Mouse (Mus musculus) embryonic facial prominence, embryonic 15.5 days (tissue): ENCODE measurements around the gene Hoxa6. TPM values are rescaled to one million over a fixed set of nuclear protein-coding genes. Genes with fewer than 3 reads are reported as not detected.

Experiments used
- ATAC-seq: fragments of 200-750 bp; cut with Nextera tagmentation; 2 replicates; pipeline ENCODE4 v1.8.0; 2017; ENCODE audit warnings: low read depth, moderate TSS enrichment; ENCODE audit not compliant: insufficient number of reproducible peaks, low FRiP score, low TSS enrichment
- H3K27ac ChIP-seq: fragments of 300-500 bp; sonication (generic); replicated peaks from 2 replicates; pipeline ENCODE4 v1.5.1; 2015; ENCODE audit warnings: mild to moderate bottlenecking, inconsistent platforms
- H3K27me3 ChIP-seq: fragments of 300-500 bp; sonication (generic); 2 replicates; pipeline ENCODE4 v1.6.1; 2015; ENCODE audit warnings: inconsistent platforms
- H3K36me3 ChIP-seq: fragments of 300-500 bp; sonication (generic); 2 replicates; pipeline ENCODE4 v1.6.1; 2015; ENCODE audit warnings: mild to moderate bottlenecking, inconsistent platforms
- H3K4me1 ChIP-seq: fragments of 300-500 bp; sonication (generic); 2 replicates; pipeline ENCODE4 v1.6.1; 2015; ENCODE audit warnings: inconsistent platforms
- H3K4me2 ChIP-seq: fragments of 300-500 bp; sonication (generic); replicated peaks from 2 replicates; pipeline ENCODE4 v1.6.1; 2015; ENCODE audit warnings: mild to moderate bottlenecking, inconsistent platforms
- H3K4me3 ChIP-seq: fragments of 300-500 bp; sonication (generic); replicated peaks from 2 replicates; pipeline ENCODE4 v1.5.1; 2015; ENCODE audit warnings: mild to moderate bottlenecking, inconsistent platforms
- H3K9ac ChIP-seq: fragments of 300-500 bp; sonication (generic); 2 replicates; pipeline ENCODE4 v1.6.1; 2015; ENCODE audit warnings: inconsistent platforms
- H3K9me3 ChIP-seq: fragments of 300-500 bp; sonication (generic); replicated peaks from 2 replicates; pipeline ENCODE4 v1.6.1; 2016; ENCODE audit warnings: inconsistent platforms
- WGBS: fragments of 180-500 bp; shearing (Covaris S2); methylation state at CpG from one replicate; pipeline ENCODE4 v1.1.7; 2015; 5-methylcytosine and 5-hydroxymethylcytosine counted together
- polyA plus RNA-seq: library from polyadenylated mRNA; unstranded; fragments of >200 nt; fragmentation: Nextera tagmentation; extraction: Ambion mirVana; gene quantifications from 2 replicates; pipeline ENCODE4 v1.2.1, GENCODE M21; 2015

The Hoxa6 gene
- polyA plus RNA-seq, 1 experiment from 2014 or later = not detected

DNA sequence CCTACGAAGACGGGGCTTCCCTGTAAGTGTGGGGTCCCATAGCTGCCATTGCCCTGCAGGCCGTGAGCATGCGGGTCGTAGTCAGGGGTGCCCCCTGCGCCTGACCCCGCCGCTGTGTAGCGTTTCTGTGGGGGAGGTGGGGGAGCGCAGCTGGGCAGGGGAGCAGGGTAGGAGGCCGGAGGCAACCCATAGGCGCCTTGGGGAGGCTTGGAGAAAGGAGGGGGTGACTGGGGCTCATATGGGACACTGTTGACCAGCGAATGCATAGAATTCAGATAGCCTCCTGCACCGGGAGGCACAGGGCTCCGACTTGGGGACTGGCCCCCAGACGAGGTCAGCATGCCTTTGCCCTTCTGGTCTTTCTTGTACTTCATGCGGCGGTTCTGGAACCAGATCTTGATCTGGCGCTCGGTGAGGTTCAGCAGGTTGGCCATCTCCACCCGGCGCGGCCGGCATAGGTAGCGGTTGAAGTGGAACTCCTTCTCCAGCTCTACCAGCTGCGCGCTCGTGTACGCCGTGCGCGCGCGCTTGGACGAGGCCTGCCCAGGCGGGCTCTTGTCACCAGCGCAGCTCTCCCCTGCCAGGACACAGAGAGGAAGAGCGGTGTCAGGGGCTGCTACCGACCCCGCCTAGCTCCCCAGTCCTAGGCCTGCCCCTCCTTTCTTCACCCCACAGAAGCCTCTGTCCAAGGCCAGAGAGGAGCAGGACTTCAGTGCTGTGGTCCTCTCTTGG is 38.2 kb downstream of the Hoxa6 start:
- no peak overlapping the region for H3K4me2 ChIP-seq

DNA sequence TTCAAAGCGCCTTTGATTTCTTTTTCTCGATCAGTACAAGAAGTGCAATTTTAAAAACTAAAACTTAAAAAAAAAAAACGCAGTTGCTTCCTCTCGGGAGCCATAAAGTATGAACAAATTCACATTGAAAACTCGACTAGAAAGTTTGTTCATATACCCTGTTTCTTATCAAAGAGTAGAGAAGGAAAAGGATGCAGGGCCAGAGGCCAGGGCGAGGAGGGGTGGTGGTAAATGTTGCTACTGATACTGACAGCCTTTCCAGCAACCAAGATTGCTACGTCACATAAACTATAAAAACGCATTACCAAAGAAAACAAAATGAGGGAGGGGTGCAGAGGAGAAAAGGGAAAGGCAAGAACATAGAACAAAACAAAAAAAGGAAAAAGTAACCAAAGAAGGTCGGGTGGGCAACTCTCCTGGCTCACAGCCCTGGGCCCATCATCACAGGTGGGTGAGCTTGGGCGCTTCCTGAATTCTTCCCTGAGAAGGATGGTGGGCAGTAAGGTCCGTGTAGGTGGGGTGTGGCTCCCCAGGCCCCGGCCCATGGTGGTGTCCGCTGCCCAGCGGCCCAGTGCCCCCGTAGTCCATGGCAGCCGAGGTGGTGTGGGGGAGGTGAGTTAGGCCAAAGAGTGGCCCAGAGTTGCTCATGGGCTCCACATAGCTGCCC is 38.9 kb downstream of the Hoxa6 start:
- no peaks in the 10 kb centered on the region for H3K9me3 ChIP-seq
- peaks cover 96% of the 10 kb centered on the region for H3K27me3 ChIP-seq
- no peak overlapping the region for H3K4me3 ChIP-seq
- H3K9ac ChIP-seq = no peak overlapping the region
- no peak for ATAC-seq
- WGBS = 8% methylated on average over 16 of the region's 16 CpGs
- no peak overlapping the region for H3K27ac ChIP-seq
- H3K4me1 ChIP-seq = peaks cover 11% of the 10 kb centered on the region
- H3K36me3 ChIP-seq = no peaks in the 10 kb centered on the region
- no peak overlapping the region for H3K4me2 ChIP-seq

More for the DNA sequence above, 38.2 kb downstream of the Hoxa6 start:
- H3K4me3 ChIP-seq = no peak overlapping the region
- H3K36me3 ChIP-seq = no peaks in the 10 kb centered on the region
- no peak for ATAC-seq
- H3K27me3 ChIP-seq = peaks cover 96% of the 10 kb centered on the region
- peaks cover 11% of the 10 kb centered on the region for H3K4me1 ChIP-seq
- no peaks in the 10 kb centered on the region for H3K9me3 ChIP-seq
- H3K27ac ChIP-seq = no peak overlapping the region
- WGBS = 8% methylated on average over 40 of the region's 40 CpGs
- no peak overlapping the region for H3K9ac ChIP-seq

DNA sequence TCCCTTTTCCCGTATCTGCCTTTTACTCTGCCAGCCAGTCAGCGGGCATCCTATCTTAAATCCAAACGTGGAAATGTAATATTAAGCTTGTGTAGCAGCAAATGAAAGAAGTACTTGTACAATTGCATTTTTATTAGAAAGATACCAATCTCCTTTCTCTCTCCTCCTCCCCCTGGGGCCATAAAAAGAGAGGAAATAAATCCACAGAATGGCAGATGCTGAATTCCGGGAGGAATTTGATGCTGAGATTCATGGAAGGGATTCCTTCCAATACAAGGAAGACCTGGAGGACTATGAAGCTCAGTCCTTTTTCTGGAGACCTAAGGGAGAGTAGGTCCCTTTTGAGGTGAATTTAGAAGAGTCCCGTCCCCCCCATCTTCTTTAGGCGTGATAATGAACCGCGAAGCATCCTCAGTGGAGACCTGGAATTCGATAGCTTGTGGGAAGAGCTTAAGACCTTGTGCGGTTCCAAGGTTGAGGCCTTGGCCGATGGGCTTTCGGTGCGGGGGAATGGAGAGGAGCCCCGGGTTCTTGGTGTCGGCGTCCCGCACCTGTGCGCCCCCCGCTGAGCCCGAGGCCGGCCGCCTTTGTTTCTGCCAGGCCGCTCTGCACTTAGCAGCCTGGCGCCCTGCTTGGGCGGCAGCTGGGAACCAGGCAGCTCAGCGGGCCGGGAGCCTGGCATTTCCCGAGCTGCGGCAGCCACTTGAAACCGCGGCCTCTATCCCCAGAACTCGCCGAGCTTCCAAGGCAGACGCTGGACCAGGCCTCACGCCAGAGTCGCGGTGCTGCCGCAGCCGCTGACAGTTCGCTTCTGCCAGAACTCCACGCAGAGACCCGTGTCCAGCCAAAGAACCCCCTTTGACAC is 40.1 kb downstream of the Hoxa6 start:
- no peak overlapping the region for H3K4me2 ChIP-seq
- WGBS = 5% methylated on average over 42 of the region's 42 CpGs
- ATAC-seq = no peak
- H3K27ac ChIP-seq = no peak overlapping the region
- H3K4me1 ChIP-seq = peaks cover 11% of the 10 kb centered on the region
- peaks cover 97% of the 10 kb centered on the region for H3K27me3 ChIP-seq
- no peak overlapping the region for H3K4me3 ChIP-seq
- H3K9ac ChIP-seq = no peak overlapping the region
- H3K9me3 ChIP-seq = no peaks in the 10 kb centered on the region
- no peaks in the 10 kb centered on the region for H3K36me3 ChIP-seq

DNA sequence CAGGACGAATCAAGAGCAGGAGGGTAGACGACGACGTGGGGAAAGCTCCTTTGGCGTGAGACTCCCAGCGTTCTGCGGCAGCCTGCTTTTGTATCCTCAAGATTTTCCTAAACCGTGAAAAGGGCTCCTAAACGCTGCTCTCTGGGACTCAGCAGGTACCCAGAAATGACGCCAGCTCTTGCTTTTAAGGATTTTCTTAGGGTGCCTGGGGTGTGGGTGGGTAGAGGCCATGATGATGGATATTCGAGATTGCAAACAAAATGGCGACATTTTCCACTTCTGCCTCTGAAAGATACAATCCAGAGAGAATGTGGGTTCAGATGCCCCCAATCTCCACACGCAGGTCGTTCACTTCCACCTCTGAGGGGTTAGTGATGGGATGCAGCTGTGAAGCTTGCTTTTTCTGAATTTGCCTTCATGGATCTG is 40.8 kb downstream of the Hoxa6 start:
- no peak overlapping the region for H3K9ac ChIP-seq
- H3K4me2 ChIP-seq = no peak overlapping the region
- H3K27me3 ChIP-seq = peaks cover 97% of the 10 kb centered on the region
- H3K27ac ChIP-seq = no peak overlapping the region
- no peak for ATAC-seq
- H3K4me1 ChIP-seq = peaks cover 10% of the 10 kb centered on the region
- no peaks in the 10 kb centered on the region for H3K36me3 ChIP-seq
- no peaks in the 10 kb centered on the region for H3K9me3 ChIP-seq
- no peak overlapping the region for H3K4me3 ChIP-seq
- 5% methylated on average over 14 of the region's 14 CpGs for WGBS

DNA sequence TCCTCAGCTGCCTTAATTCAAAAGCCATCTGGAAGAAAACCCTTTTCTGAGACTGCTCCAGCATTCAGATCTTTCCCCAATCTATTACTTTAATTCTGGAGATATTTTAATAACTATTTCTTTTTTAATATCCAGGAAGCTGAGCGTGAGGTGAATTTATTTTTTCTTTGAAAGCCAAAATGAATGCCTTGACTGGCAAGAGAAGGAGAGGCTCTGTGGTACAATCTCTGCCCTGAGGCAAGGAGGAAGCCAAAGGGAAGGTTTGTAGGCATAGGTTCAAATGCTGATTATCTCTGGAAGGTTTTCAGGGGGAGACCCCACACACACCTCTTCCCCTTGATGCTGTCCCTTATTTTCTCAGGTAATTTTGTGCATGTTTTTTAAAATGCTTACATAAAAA is 41.3 kb downstream of the Hoxa6 start:
- Histone ChIP-seq H3K27me3 (peaks cover 95% of the 10 kb centered on the region), H3K4me1 (peaks cover 4% of the 10 kb centered on the region), H3K4me3 (no peak overlapping the region), H3K9ac (no peak overlapping the region), H3K36me3 (no peaks in the 10 kb centered on the region), H3K27ac (no peak overlapping the region), H3K9me3 (no peaks in the 10 kb centered on the region), H3K4me2 (no peak overlapping the region)
- 17% methylated on average over 1 of the region's 1 CpGs for WGBS
- ATAC-seq = no peak

DNA sequence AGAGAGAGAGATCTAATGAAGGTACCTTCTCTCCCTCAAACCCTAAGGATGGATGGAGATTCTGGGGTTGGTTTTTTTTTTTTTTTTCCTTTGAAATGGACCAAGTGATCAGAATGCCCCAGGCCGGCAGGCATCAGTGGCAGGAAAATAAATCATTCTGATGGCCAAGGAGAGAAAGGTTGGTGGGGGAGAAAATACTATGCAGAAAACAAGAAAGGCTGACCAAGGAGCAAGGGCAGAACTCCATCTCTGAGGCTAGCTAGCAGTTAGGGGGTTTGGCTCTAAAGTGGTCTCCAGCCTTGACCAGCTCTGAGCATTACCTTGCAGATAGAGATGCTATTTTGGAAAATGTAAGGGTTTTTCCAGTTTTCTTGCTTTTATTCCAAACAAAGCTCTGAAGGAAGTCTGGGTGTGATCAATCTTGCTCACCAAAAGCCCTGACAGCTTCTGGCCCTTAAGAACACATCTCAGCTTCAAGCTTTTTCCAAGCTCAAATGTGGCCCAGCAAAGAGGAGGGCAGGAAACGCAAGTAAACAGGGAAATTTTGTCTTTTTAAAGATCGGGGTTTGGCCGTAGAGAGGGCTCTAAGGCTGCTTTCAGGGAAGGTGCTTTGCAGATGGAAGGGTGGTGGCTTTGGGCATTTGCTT is 42.0 kb downstream of the Hoxa6 start:
- H3K27ac ChIP-seq = no peak overlapping the region
- peaks cover 3% of the 10 kb centered on the region; the same call in 1 of the 2 replicates for H3K4me1 ChIP-seq
- H3K4me2 ChIP-seq = no peak overlapping the region
- no peak for ATAC-seq
- H3K9me3 ChIP-seq = no peaks in the 10 kb centered on the region
- peaks cover 95% of the 10 kb centered on the region for H3K27me3 ChIP-seq
- WGBS = 7% methylated on average over 4 of the region's 4 CpGs
- H3K9ac ChIP-seq = no peak overlapping the region
- no peaks in the 10 kb centered on the region for H3K36me3 ChIP-seq
- H3K4me3 ChIP-seq = no peak overlapping the region

DNA sequence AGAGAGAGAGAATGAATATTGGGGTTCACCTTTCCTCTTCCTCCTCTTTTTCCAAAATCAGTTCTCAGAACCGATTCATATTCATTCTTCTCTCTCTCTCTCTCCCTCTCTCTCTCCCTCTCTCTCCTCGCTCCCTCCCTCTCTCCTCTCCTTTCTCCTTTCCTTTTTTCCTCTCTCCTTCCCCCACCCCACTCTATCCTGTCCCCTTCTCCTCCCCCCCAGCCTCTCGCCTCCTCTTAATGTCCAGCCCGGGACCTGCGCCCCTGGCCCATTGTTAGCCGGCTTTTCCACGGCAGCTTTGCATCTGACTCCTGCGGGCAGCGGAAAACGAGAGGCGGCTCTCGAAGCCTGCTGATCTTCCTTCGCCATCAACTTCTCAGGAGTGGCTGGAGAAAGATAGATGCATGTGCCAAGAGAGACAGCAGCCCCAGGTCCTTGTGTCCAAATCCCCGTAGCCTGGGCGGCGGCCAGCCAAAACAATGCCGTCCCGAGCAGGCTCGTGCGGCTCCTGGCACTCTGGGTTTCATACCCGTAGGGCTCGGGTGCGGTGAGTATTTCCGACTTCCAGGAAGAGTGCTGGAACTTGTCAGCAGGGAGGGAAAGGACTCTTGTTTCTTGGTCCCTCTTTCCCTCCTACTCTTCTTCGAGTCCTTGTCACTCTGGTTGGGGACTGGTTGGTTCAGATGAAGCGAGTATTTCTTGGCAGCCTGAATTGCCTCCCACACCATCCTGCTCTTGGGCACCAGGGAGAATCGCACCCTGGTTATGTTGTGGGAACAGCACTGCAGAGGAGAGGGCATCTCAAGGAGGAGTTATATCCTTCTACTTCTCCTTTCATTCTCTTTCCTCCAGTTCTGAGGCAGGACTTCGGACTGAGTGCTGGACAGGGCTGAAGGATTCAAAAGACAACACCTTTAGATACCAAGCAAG is 42.8 kb downstream of the Hoxa6 start:
- H3K36me3 ChIP-seq = no peaks in the 10 kb centered on the region
- peaks cover 3% of the 10 kb centered on the region; the same call in 1 of the 2 replicates for H3K4me1 ChIP-seq
- no peak overlapping the region for H3K27ac ChIP-seq
- no peak for ATAC-seq
- no peak overlapping the region for H3K4me3 ChIP-seq
- WGBS = 3% methylated on average over 28 of the region's 28 CpGs
- peaks cover 94% of the 10 kb centered on the region for H3K27me3 ChIP-seq
- H3K4me2 ChIP-seq = no peak overlapping the region
- no peaks in the 10 kb centered on the region for H3K9me3 ChIP-seq
- H3K9ac ChIP-seq = no peak overlapping the region

DNA sequence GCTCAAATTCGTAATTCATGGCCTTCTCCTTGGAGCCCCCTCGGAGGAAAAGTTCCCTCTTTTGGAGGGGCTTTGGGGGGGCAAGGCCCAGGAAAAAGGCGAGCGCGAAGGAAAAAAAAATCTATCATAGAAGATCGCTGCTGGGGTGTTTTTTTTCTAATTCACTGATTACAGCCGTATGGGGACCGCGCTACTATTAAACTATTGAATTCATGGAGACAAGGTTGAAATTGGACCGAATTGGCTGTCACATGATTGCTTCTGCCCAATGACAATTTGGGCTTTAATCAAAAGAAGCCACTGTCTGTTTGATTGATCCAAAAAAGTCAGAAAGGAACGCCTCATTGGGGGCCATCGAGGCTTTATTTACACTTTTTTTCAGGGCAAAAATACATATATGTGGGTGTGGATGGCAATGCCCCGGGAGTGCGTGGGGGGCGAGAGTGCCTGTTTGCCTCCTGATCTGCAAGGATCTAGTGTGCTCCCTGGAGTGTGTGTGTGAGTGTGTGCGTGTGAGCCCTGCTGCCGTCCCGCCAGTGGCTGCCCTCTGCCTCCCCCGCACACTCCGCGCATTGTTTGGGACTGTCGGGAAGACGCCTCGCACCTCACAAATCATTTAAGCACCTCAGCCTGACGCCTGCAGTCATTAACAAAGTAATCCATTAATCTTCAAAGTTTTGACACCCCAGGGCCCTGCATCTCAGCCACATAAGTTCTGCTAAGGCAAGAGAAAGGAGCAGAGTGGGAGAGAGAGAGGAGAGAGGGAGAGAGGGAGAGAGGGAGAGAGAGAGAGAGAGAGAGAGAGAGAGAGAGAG is 43.7 kb downstream of the Hoxa6 start, which contains the start of gene Hoxa2:
TSS of gene Hoxa2 (minus strand) at position 206 of the 815 bp plus-strand sequence.
- no peak within 1 kb of the TSS for H3K9ac ChIP-seq
- H3K27me3 ChIP-seq = peaks cover 94% of the 10 kb centered on the region
- no peaks in the 10 kb centered on the region; the same call in 1 of the 2 replicates for H3K4me1 ChIP-seq
- H3K4me2 ChIP-seq = peak within 1 kb of the TSS; percentile 4; the same call in 1 of the 2 replicates
- peak within 1 kb of the TSS; percentile 5; the same call in 1 of the 2 replicates for H3K4me3 ChIP-seq
- no peak for ATAC-seq
- H3K36me3 ChIP-seq = no peaks in the 10 kb centered on the region
- 2% methylated on average over 25 of the region's 25 CpGs for WGBS
- no peaks in the 10 kb centered on the region for H3K9me3 ChIP-seq
- H3K27ac ChIP-seq = no peak within 1 kb of the TSS

DNA sequence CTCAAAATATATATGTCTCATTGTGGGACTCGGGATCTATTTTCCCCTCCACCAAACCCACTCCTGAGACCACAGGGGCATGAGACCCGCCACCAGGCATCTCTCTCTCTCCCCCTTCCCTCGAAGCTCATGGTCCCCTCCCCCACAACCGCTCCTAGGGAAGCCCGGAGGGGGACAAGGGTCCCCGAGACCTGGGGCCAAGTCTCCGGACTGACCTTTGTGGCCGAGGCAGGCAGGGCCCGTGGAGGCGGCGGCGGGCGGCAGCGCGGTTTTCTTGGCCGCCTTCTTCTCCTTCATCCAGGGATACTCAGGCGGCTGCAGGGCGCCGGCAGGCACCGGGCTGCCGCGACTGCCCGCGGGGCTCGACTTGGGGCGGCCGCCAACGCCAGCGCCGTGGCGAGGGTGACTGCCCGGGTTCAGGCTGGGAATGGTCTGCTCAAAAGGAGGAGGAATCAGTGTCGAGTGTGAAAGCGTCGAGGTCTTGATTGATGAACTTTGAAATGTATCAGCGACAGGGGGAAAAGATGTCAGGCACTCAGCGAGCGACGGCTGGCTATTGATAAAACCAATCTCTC is 44.4 kb downstream of the Hoxa6 start:
- Histone ChIP-seq H3K4me2 (peak overlapping the region; percentile 4; the same call in 1 of the 2 replicates), H3K27ac (no peak overlapping the region), H3K4me3 (peak overlapping the region; percentile 5; the same call in 1 of the 2 replicates), H3K36me3 (no peaks in the 10 kb centered on the region), H3K27me3 (peaks cover 95% of the 10 kb centered on the region), H3K4me1 (peaks cover 1% of the 10 kb centered on the region), H3K9me3 (no peaks in the 10 kb centered on the region), H3K9ac (no peak overlapping the region)
- no peak; the same call in 1 of the 2 replicates for ATAC-seq
- WGBS = 2% methylated on average over 39 of the region's 39 CpGs
